In genomic region chr2:104377990-104378389, GRCm38 (mm10) we compare ENCODE assay signal across 15 mouse cellular contexts. TPM values are rescaled to one million over a fixed set of nuclear protein-coding genes. Genes with fewer than 3 reads are reported as not detected.
DNase-seq lines count a peak whose midpoint lies in the region; ATAC-seq lines count a peak whose summit lies in the region.
"Had no signal": no experiment of that assay in that cellular context is flagged by ENCODE, and none has a peak within 500 bp of the region (broad histone marks: within the 10 kb centered on the region; RNA-seq: fewer than 3 reads in every experiment).

No protein-coding gene starts in this region.

- 0 out of 2 replicates have a peak, but pooled peaks have one; percentile 16 for ATAC-seq in hindbrain, embryonic 15.5 days (ENCODE audit: low FRiP score, low read depth)
- no peak for ATAC-seq in hindbrain, embryonic 16.5 days
- ATAC-seq in neural tube, embryonic 13.5 days (ENCODE audit: low read depth), result 0 out of 2 replicates have a peak, but pooled peaks have one; percentile 40
- ATAC-seq: Patski had no signal

- H3K4me2 ChIP-seq in hindbrain, embryonic 15.5 days, result no peak overlapping the region
- H3K4me2 ChIP-seq in hindbrain, embryonic 16.5 days (ENCODE audit: low read length), result no peak overlapping the region
- H3K4me2 ChIP-seq in neural tube, embryonic 13.5 days, result no peak overlapping the region

- H3K27ac ChIP-seq in hindbrain, embryonic 15.5 days (replicated peaks), result no peak overlapping the region
- H3K27ac ChIP-seq in hindbrain, embryonic 16.5 days (ENCODE audit: low read depth, low read length), result no peak overlapping the region
- no peak overlapping the region for H3K27ac ChIP-seq in neural tube, embryonic 13.5 days (replicated peaks)
- H3K27ac ChIP-seq: gastrocnemius, adult 2 months; heart, embryonic 10.5 days had no signal

- H3K9me3 ChIP-seq in hindbrain, embryonic 15.5 days, result no peaks in the 10 kb centered on the region
- no peaks in the 10 kb centered on the region for H3K9me3 ChIP-seq in hindbrain, embryonic 16.5 days (ENCODE audit: control insufficient read depth, low read length)
- H3K9me3 ChIP-seq in neural tube, embryonic 13.5 days, result no peaks in the 10 kb centered on the region
- H3K9me3 ChIP-seq: heart, embryonic 10.5 days had no signal

- intact Hi-C loops in left cerebral cortex, postnatal 4 days (cut with DNase I), result no loop called here

- WGBS in hindbrain, embryonic 15.5 days, result 72% methylated on average over 2 of the region's 2 CpGs
- WGBS in hindbrain, embryonic 16.5 days, result 65% methylated on average over 2 of the region's 2 CpGs
- whole genome bisulfite sequencing in neural tube, embryonic 13.5 days, result 68% methylated on average over 2 of the region's 2 CpGs

- H3K4me3 ChIP-seq in hindbrain, embryonic 15.5 days, result no peak overlapping the region
- H3K4me3 ChIP-seq in hindbrain, embryonic 16.5 days (ENCODE audit: low read length), result no peak overlapping the region
- no peak overlapping the region for H3K4me3 ChIP-seq in neural tube, embryonic 13.5 days
- H3K4me3 ChIP-seq: gastrocnemius, adult 2 months; heart, embryonic 10.5 days had no signal

- H3K27me3 ChIP-seq in hindbrain, embryonic 15.5 days, result no peaks in the 10 kb centered on the region
- H3K27me3 ChIP-seq in hindbrain, embryonic 16.5 days (replicated peaks; ENCODE audit: control insufficient read depth, insufficient read depth, low read length), result no peaks in the 10 kb centered on the region
- no peaks in the 10 kb centered on the region for H3K27me3 ChIP-seq in neural tube, embryonic 13.5 days

- H3K9ac ChIP-seq in hindbrain, embryonic 15.5 days, result no peak overlapping the region
- no peak overlapping the region for H3K9ac ChIP-seq in hindbrain, embryonic 16.5 days (ENCODE audit: low read depth, low read length)
- H3K9ac ChIP-seq in neural tube, embryonic 13.5 days, result no peak overlapping the region

- DNase-seq in neural tube, embryonic 10.5 days (ENCODE audit: extremely low spot score, low spot score), result no peak
- peak; percentile 10 to 47 for DNase-seq in kidney, postnatal 36 days
- DNase-seq in urinary bladder, postnatal 4 days (ENCODE audit: low spot score in 2 of 2), result no peak
- DNase-seq in left cerebral cortex, postnatal 4 days, result no peak
- no peak for DNase-seq in urinary bladder, adult 2 months (ENCODE audit: low spot score)
- DNase-seq: adrenal gland, postnatal 10 days; gastrocnemius, adult 2 months; heart, postnatal 4 days; thymus, postnatal 25 days had no signal

- peaks cover 15% of the 10 kb centered on the region for H3K4me1 ChIP-seq in hindbrain, embryonic 15.5 days (replicated peaks)
- H3K4me1 ChIP-seq in hindbrain, embryonic 16.5 days (ENCODE audit: control insufficient read depth, insufficient read depth, low read depth, low read length), result peaks cover 12% of the 10 kb centered on the region; the same call in 1 of the 2 replicates
- peaks cover 12% of the 10 kb centered on the region for H3K4me1 ChIP-seq in neural tube, embryonic 13.5 days (replicated peaks)
- H3K4me1 ChIP-seq: heart, embryonic 10.5 days had no signal

- H3K36me3 ChIP-seq in hindbrain, embryonic 15.5 days, result no peaks in the 10 kb centered on the region
- no peaks in the 10 kb centered on the region for H3K36me3 ChIP-seq in hindbrain, embryonic 16.5 days (ENCODE audit: control insufficient read depth, insufficient read depth, low read length)
- no peaks in the 10 kb centered on the region for H3K36me3 ChIP-seq in neural tube, embryonic 13.5 days
- H3K36me3 ChIP-seq: heart, embryonic 10.5 days had no signal

RNA-seq across cellular contexts. Expression of gene D430041D05Rik, which starts 32.8 kb away (rescaled TPM):
- 9.3 and 10.2 TPM in 2 replicates for polyA plus RNA-seq in hindbrain, embryonic 15.5 days (2015; fragmentation: Nextera tagmentation; extraction: Ambion mirVana)
- 8.6 and 8.9 TPM in 2 replicates for polyA plus RNA-seq in hindbrain, embryonic 16.5 days (2015; fragmentation: Nextera tagmentation; extraction: Ambion mirVana)
- 5.7 and 6.5 TPM in 2 replicates for polyA plus RNA-seq in neural tube, embryonic 13.5 days (2015; fragmentation: Nextera tagmentation; extraction: Ambion mirVana)
- 100 to 1,000 TPM; 110 TPM for total RNA-seq in left cerebral cortex, postnatal 4 days (2021)
- 0.06 TPM in 2 replicates for polyA plus RNA-seq in urinary bladder, adult 2 months (2012; rRNA removed)
- total RNA-seq: megakaryocyte progenitor cell, adult 5-6 weeks had no signal
- polyA plus RNA-seq: Patski had no signal

Comparison
In these comparisons a context has a peak if more than half of its experiments do, and no peak if none do; other contexts are left out.
1. DNase-seq: peak in kidney, postnatal 36 days (2 of 2); none in neural tube, embryonic 10.5 days (single experiment), urinary bladder, postnatal 4 days (0 of 2), left cerebral cortex, postnatal 4 days (single experiment) and urinary bladder, adult 2 months (single experiment).